Mouse (Mus musculus) kidney, adult 2 months (tissue): ENCODE results near the gene Vars.

Source experiments
- CTCF ChIP-seq: fragments of 200-500 bp; conservative IDR thresholded peaks from 2 replicates; pipeline ENCODE4 v1.5.1; 2011; ENCODE audit warnings: low read depth, mild to moderate bottlenecking, control low read depth, low read length, moderate library complexity, mixed read lengths; ENCODE audit not compliant: insufficient read depth, insufficient read length
- POLR2A ChIP-seq: fragments of 200-500 bp; IDR thresholded peaks from one replicate; pipeline ENCODE4 v1.6.1; 2011; ENCODE audit warnings: low read depth, low read length, control low read depth

DNA sequence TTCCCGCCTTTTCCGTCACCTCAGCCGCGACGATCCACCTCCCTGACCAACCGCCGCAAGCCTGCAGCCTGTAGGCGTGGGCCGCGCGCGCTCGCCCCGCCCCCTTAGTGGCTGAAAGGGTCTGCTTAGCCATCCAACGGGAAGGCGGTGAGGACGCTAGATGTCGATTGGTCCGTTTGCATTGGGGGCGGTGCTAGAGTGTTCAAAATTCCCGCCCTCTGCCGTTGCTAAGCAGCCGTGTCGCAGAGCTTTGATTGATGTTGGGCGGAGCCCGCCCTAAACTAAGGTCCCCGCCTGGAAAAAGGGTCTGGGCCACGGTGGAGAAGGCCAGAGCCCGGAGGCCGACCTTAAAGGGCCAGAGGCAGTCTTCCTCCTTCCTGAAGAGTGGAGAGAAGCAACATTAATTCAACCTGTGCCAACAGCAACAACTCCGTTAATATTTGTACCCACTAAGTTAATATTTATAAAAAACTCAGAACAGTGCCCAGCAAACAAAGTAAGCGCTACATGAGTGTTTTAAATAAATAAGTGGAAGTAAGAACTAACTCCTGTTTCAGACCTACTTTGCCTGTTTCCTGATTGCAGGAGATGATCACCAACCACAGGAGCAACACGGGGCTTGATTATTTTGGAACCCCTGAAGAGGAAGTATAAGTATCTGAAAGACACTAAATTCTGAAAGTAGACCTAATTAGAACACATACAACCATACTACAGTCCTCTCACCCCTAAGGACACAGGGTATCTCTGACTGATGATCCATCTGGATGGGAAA lies 46.1 kb downstream of the Vars start, which contains the start of gene Msh5:
- TF ChIP-seq CTCF (no peak), POLR2A (no peak)
